ENCODE assay signal across 29 mouse cellular contexts in the genomic region with DNA sequence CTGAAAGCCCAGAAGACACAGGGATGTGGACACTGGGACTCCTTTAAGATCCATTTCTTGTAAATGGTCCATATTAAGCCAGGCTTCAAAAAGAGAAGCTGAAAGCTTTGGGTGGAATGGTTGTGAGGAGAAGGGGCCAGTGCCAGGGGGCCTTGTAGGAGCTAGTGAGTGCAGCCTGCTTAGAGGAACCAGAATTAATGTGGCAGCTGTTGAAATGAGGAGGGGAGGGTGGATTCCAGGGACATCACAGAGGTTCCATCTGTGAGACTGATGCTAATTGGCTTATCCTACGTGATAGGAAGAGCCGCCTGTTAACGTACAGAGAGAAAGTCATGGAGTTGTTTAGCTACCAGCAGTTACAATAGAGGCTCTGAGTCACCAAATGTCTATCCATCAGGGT.
DNase-seq lines count a peak whose midpoint lies in the region; ATAC-seq lines count a peak whose summit lies in the region.
"Had no signal": no experiment of that assay in that cellular context is flagged by ENCODE, and none has a peak within 500 bp of the region (broad histone marks: within the 10 kb centered on the region; RNA-seq: fewer than 3 reads in every experiment).

No protein-coding gene starts in this region.

- H3K9ac ChIP-seq in forebrain, embryonic 13.5 days = no peak overlapping the region
- H3K9ac ChIP-seq in forebrain, embryonic 16.5 days (replicated peaks; ENCODE audit: low read depth, low read length) = no peak overlapping the region
- H3K9ac ChIP-seq in midbrain, embryonic 11.5 days (ENCODE audit: low read length) = no peak overlapping the region
- no peak overlapping the region for H3K9ac ChIP-seq in midbrain, embryonic 13.5 days (replicated peaks)
- H3K9ac ChIP-seq in hindbrain, embryonic 16.5 days (ENCODE audit: low read depth, low read length) = no peak overlapping the region
- H3K9ac ChIP-seq: embryonic facial prominence, embryonic 15.5 days; liver, embryonic 13.5 days; neural tube, embryonic 12.5 days had no signal

- H3K27me3 ChIP-seq in forebrain, embryonic 13.5 days = no peaks in the 10 kb centered on the region
- H3K27me3 ChIP-seq in forebrain, embryonic 16.5 days (replicated peaks; ENCODE audit: control insufficient read depth, insufficient read depth, low read length) = no peaks in the 10 kb centered on the region
- no peaks in the 10 kb centered on the region for H3K27me3 ChIP-seq in midbrain, embryonic 11.5 days (ENCODE audit: control insufficient read depth, insufficient read depth, low read length)
- no peaks in the 10 kb centered on the region for H3K27me3 ChIP-seq in midbrain, embryonic 13.5 days
- no peaks in the 10 kb centered on the region for H3K27me3 ChIP-seq in hindbrain, embryonic 16.5 days (replicated peaks; ENCODE audit: control insufficient read depth, insufficient read depth, low read length)
- H3K27me3 ChIP-seq: CH12.LX; embryonic facial prominence, embryonic 15.5 days; liver, embryonic 13.5 days; neural tube, embryonic 12.5 days; Patski had no signal

- no peak overlapping the region for H3K4me2 ChIP-seq in forebrain, embryonic 13.5 days
- H3K4me2 ChIP-seq in forebrain, embryonic 16.5 days (ENCODE audit: low read length) = no peak overlapping the region
- H3K4me2 ChIP-seq in midbrain, embryonic 11.5 days = no peak overlapping the region
- H3K4me2 ChIP-seq in midbrain, embryonic 13.5 days (replicated peaks) = no peak overlapping the region
- no peak overlapping the region for H3K4me2 ChIP-seq in hindbrain, embryonic 16.5 days (ENCODE audit: low read length)
- H3K4me2 ChIP-seq: embryonic facial prominence, embryonic 15.5 days; heart, embryonic 11.5 days; liver, embryonic 13.5 days; neural tube, embryonic 12.5 days had no signal

- DNase-seq in midbrain, embryonic 11.5 days (ENCODE audit: low spot score, missing footprints) = no peak
- peak; percentile 71 for DNase-seq in retina, embryonic 14.5 days (ENCODE audit: low spot score)
- DNase-seq in adrenal gland, postnatal 4 days (ENCODE audit: low spot score in 2 of 2) = no peak
- DNase-seq: adrenal gland, adult 2 months; B cell, adult 2 months; cerebellum, adult 2 months; cerebellum, postnatal 36 days; embryo, embryonic 11 days; gastrocnemius, postnatal 10 days; heart, adult 11 months; kidney, adult 9 months; kidney, postnatal 25 days; layer of hippocampus, postnatal 36 days; liver, embryonic 13.5 days; lung, adult 2 months; lung, postnatal 14 days; thymus, adult 18-20 months; thymus, postnatal 36 days had no signal

- H3K4me3 ChIP-seq in forebrain, embryonic 13.5 days = no peak overlapping the region
- H3K4me3 ChIP-seq in forebrain, embryonic 16.5 days (replicated peaks; ENCODE audit: low read length) = no peak overlapping the region
- H3K4me3 ChIP-seq in midbrain, embryonic 11.5 days (ENCODE audit: low read depth, low read length) = no peak overlapping the region
- H3K4me3 ChIP-seq in midbrain, embryonic 13.5 days (replicated peaks) = no peak overlapping the region
- no peak overlapping the region for H3K4me3 ChIP-seq in hindbrain, embryonic 16.5 days (ENCODE audit: low read length)
- H3K4me3 ChIP-seq: embryonic facial prominence, embryonic 15.5 days; liver, embryonic 13.5 days; neural tube, embryonic 12.5 days had no signal

- ATAC-seq in forebrain, embryonic 13.5 days = peak; percentile 36; the same call in 1 of the 2 replicates
- no peak for ATAC-seq in forebrain, embryonic 16.5 days
- 0 out of 2 replicates have a peak, but pooled peaks have one; percentile 19 for ATAC-seq in midbrain, embryonic 11.5 days (ENCODE audit: low FRiP score)
- ATAC-seq in midbrain, embryonic 13.5 days = no peak
- ATAC-seq in hindbrain, embryonic 16.5 days = peak; percentile 68; the same call in 1 of the 2 replicates
- ATAC-seq: intestine, embryonic 16.5 days had no signal

- H3K9me3 ChIP-seq in forebrain, embryonic 13.5 days (replicated peaks) = no peaks in the 10 kb centered on the region
- H3K9me3 ChIP-seq in forebrain, embryonic 16.5 days (ENCODE audit: control insufficient read depth, low read length) = no peaks in the 10 kb centered on the region
- no peaks in the 10 kb centered on the region for H3K9me3 ChIP-seq in midbrain, embryonic 11.5 days (ENCODE audit: control insufficient read depth, low read length)
- H3K9me3 ChIP-seq in midbrain, embryonic 13.5 days = no peaks in the 10 kb centered on the region
- H3K9me3 ChIP-seq in hindbrain, embryonic 16.5 days (ENCODE audit: control insufficient read depth, low read length) = no peaks in the 10 kb centered on the region
- H3K9me3 ChIP-seq: embryonic facial prominence, embryonic 15.5 days; liver, embryonic 13.5 days; neural tube, embryonic 12.5 days had no signal

- 37% methylated on average over 3 of the region's 3 CpGs for WGBS in forebrain, embryonic 13.5 days
- WGBS in forebrain, embryonic 16.5 days = 38% methylated on average over 3 of the region's 3 CpGs
- 43% methylated on average over 3 of the region's 3 CpGs for WGBS in midbrain, embryonic 11.5 days
- 13% methylated on average over 3 of the region's 3 CpGs for WGBS in midbrain, embryonic 13.5 days
- 48% methylated on average over 3 of the region's 3 CpGs for WGBS in hindbrain, embryonic 16.5 days

- H3K27ac ChIP-seq in forebrain, embryonic 13.5 days = no peak overlapping the region
- H3K27ac ChIP-seq in forebrain, embryonic 16.5 days (ENCODE audit: low read length) = no peak overlapping the region
- H3K27ac ChIP-seq in midbrain, embryonic 11.5 days (ENCODE audit: low read depth, low read length) = no peak overlapping the region
- H3K27ac ChIP-seq in midbrain, embryonic 13.5 days = no peak overlapping the region
- H3K27ac ChIP-seq in hindbrain, embryonic 16.5 days (ENCODE audit: low read depth, low read length) = no peak overlapping the region
- H3K27ac ChIP-seq: embryonic facial prominence, embryonic 15.5 days; liver, embryonic 13.5 days; neural tube, embryonic 12.5 days had no signal

- H3K4me1 ChIP-seq in forebrain, embryonic 13.5 days = peaks cover 9% of the 10 kb centered on the region
- H3K4me1 ChIP-seq in forebrain, embryonic 16.5 days (replicated peaks; ENCODE audit: control insufficient read depth, insufficient read depth, low read length) = no peaks in the 10 kb centered on the region
- no peaks in the 10 kb centered on the region for H3K4me1 ChIP-seq in midbrain, embryonic 11.5 days (ENCODE audit: control insufficient read depth, insufficient read depth, low read length)
- H3K4me1 ChIP-seq in midbrain, embryonic 13.5 days (replicated peaks) = peaks cover 10% of the 10 kb centered on the region; the same call in 1 of the 2 replicates
- no peaks in the 10 kb centered on the region for H3K4me1 ChIP-seq in hindbrain, embryonic 16.5 days (ENCODE audit: control insufficient read depth, insufficient read depth, low read depth, low read length)
- H3K4me1 ChIP-seq: embryonic facial prominence, embryonic 15.5 days; liver, embryonic 13.5 days had no signal

- H3K36me3 ChIP-seq in forebrain, embryonic 13.5 days (ENCODE audit: poor library complexity, severe bottlenecking) = no peaks in the 10 kb centered on the region
- no peaks in the 10 kb centered on the region for H3K36me3 ChIP-seq in forebrain, embryonic 16.5 days (ENCODE audit: control insufficient read depth, insufficient read depth)
- H3K36me3 ChIP-seq in midbrain, embryonic 11.5 days (ENCODE audit: control insufficient read depth, insufficient read depth, low read length) = no peaks in the 10 kb centered on the region
- H3K36me3 ChIP-seq in midbrain, embryonic 13.5 days = no peaks in the 10 kb centered on the region
- no peaks in the 10 kb centered on the region for H3K36me3 ChIP-seq in hindbrain, embryonic 16.5 days (ENCODE audit: control insufficient read depth, insufficient read depth, low read length)
- H3K36me3 ChIP-seq: embryonic facial prominence, embryonic 15.5 days; G1E; liver, embryonic 13.5 days; neural tube, embryonic 12.5 days had no signal

Comparison
In these comparisons a context has a peak if more than half of its experiments do, and no peak if none do; other contexts are left out.
1. ATAC-seq: peak in forebrain, embryonic 13.5 days (single experiment), midbrain, embryonic 11.5 days (single experiment) and hindbrain, embryonic 16.5 days (single experiment); none in forebrain, embryonic 16.5 days (single experiment) and midbrain, embryonic 13.5 days (single experiment).